Mouse (Mus musculus) kidney, adult 2 months (tissue): ENCODE data around the gene Zbtb12.

Experiments
- CTCF ChIP-seq: fragments of 200-500 bp; conservative IDR thresholded peaks from 2 replicates; pipeline ENCODE4 v1.5.1; 2011; ENCODE audit warnings: low read depth, mild to moderate bottlenecking, control low read depth, low read length, moderate library complexity, mixed read lengths; ENCODE audit not compliant: insufficient read depth, insufficient read length
- POLR2A ChIP-seq: fragments of 200-500 bp; IDR thresholded peaks from one replicate; pipeline ENCODE4 v1.6.1; 2011; ENCODE audit warnings: low read depth, low read length, control low read depth

DNA sequence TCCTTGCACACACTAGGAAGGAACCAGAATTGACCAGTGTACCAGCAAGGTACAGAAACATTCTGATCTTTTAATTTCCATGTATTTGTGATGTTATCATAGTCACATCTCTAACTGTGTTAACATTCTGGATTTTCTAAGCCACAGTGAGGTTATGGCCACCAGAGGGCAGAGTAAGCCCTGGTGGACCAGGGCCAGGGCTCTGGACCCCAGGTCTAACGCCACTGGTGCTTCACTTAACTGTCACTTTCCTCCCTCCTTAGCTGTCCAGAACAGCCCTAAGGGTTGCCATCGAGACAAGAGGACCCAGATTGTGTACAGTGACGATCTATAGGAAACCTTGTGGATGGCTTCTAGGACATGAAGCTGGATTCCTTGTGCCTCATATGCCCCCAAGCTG lies 23.5 kb upstream of the Zbtb12 start:
- TF ChIP-seq CTCF (peak; percentile 72), POLR2A (no peak)
